Mouse (Mus musculus): ENCODE measurements around the gene Ksr2.

DNA sequence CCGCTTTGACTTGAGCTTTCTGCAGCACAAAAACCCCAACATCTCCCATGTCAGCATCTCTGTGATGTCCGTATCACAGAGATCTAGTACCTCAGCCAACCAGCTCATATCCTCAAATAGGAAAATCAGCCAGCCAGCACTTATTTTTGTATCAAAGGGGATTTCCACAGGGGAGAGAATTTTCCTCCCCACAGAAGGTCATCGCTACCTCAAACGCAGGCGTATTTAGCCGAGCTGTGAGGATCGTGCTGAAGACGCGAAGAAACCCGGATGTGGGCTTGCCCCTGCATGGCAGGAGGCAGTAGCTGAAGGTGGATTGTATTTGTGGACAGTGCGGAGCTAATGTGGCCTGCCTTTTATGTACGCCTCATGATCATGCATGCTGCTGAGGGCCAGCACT lies 67.8 kb downstream of the Ksr2 start:
- TF ChIP-seq CTCF (IDR thresholded peaks at IDR 0.05; ENCODE audit: low read depth) (no peak), EP300 (optimal IDR thresholded peaks at IDR 0.05) (no peak)
